In genomic region chr6:126569809-126570208, GRCm38 (mm10) we compare ENCODE assay signal across 14 mouse cellular contexts. TPM values are rescaled to one million over a fixed set of nuclear protein-coding genes. Genes with fewer than 3 reads are reported as not detected.
A peak's percentile ranks its signal among the peaks of the same experiment; 100 is the strongest.
DNase-seq lines count a peak whose midpoint lies in the region; ATAC-seq and TF ChIP-seq lines count a peak whose summit lies in the region.
"Had no signal": no experiment of that assay in that cellular context is flagged by ENCODE, and none has a peak within 500 bp of the region (broad histone marks: within the 10 kb centered on the region; RNA-seq: fewer than 3 reads in every experiment).

No protein-coding gene starts in this region.

- 6% methylated on average over 7 of the region's 7 CpGs for whole genome bisulfite sequencing in cerebellum, adult 2 months
- 60% methylated on average over 7 of the region's 7 CpGs for WGBS in intestine, postnatal 0 days

- H3K36me3 ChIP-seq in intestine, postnatal 0 days (ENCODE audit: control insufficient read depth, insufficient read depth) = no peaks in the 10 kb centered on the region
- H3K36me3 ChIP-seq: liver, embryonic 15.5 days had no signal

- no peaks in the 10 kb centered on the region for H3K27me3 ChIP-seq in cerebellum, adult 2 months (ENCODE audit: control insufficient read depth, insufficient read depth, low read length)
- H3K27me3 ChIP-seq in intestine, postnatal 0 days (replicated peaks; ENCODE audit: control insufficient read depth, insufficient read depth, low read length) = no peaks in the 10 kb centered on the region
- H3K27me3 ChIP-seq: liver, embryonic 15.5 days had no signal

- TF ChIP-seq POLR2A in cerebellum, adult 2 months (IDR thresholded peaks at IDR 0.05; ENCODE audit: borderline replicate concordance, insufficient read depth, low read length) = peak; percentile 30; the same call in 1 of the 2 replicates

- H3K4me3 ChIP-seq in cerebellum, adult 2 months (replicated peaks; ENCODE audit: insufficient read depth, low read depth, low read length) = peak overlapping the region; percentile 28
- no peak overlapping the region for H3K4me3 ChIP-seq in intestine, postnatal 0 days (ENCODE audit: low read depth, low read length)
- H3K4me3 ChIP-seq: liver, embryonic 15.5 days had no signal

- no peaks in the 10 kb centered on the region for H3K9me3 ChIP-seq in intestine, postnatal 0 days (ENCODE audit: control insufficient read depth)
- H3K9me3 ChIP-seq: liver, embryonic 15.5 days had no signal

- peaks cover 81% of the 10 kb centered on the region for H3K4me1 ChIP-seq in cerebellum, adult 2 months (ENCODE audit: control insufficient read depth, insufficient read depth, low read length)
- no peaks in the 10 kb centered on the region for H3K4me1 ChIP-seq in intestine, postnatal 0 days (replicated peaks; ENCODE audit: control insufficient read depth, insufficient read depth, low read length)
- H3K4me1 ChIP-seq: liver, embryonic 15.5 days had no signal

- TF ChIP-seq CTCF in cerebellum, adult 2 months (IDR thresholded peaks at IDR 0.05; ENCODE audit: borderline replicate concordance, insufficient read depth, low read depth, low read length) = no peak
- TF ChIP-seq CTCF in intestine, postnatal 0 days (IDR thresholded peaks at IDR 0.05; ENCODE audit: low read depth) = no peak

- no peak; the same call in 1 of the 2 replicates for ATAC-seq in intestine, postnatal 0 days
- ATAC-seq: activated CD4-positive, CD25-positive, alpha-beta regulatory T cell, adult 4 months; intestine, embryonic 16.5 days had no signal

- peak overlapping the region; percentile 89 for H3K27ac ChIP-seq in cerebellum, adult 2 months (ENCODE audit: insufficient read depth, low read length)
- no peak overlapping the region for H3K27ac ChIP-seq in intestine, postnatal 0 days (ENCODE audit: low read depth, low read length)
- H3K27ac ChIP-seq: liver, embryonic 15.5 days had no signal

- no peak overlapping the region for H3K4me2 ChIP-seq in intestine, postnatal 0 days (replicated peaks; ENCODE audit: low read depth)
- H3K4me2 ChIP-seq: liver, embryonic 15.5 days had no signal

- no peak overlapping the region for H3K9ac ChIP-seq in intestine, postnatal 0 days (ENCODE audit: low read depth, low read length)
- H3K9ac ChIP-seq: liver, embryonic 15.5 days had no signal

- DNase-seq in left cerebral cortex, adult 11 months (ENCODE audit: low spot score) = peak; percentile 73
- DNase-seq in left cerebral cortex, postnatal 4 days = no peak
- peak; percentile 78 to 92 for DNase-seq in cerebellum, adult 2 months
- DNase-seq in frontal cortex, postnatal 36 days (ENCODE audit: low spot score in 2 of 2) = peak; percentile 69 to 76
- DNase-seq in right cerebral cortex, postnatal 36 days (ENCODE audit: low spot score in 2 of 2) = peak; percentile 66 to 82
- no peak for DNase-seq in kidney, postnatal 10 days
- no peak for DNase-seq in embryo, embryonic 10.5 days (ENCODE audit: low spot score)
- DNase-seq: embryo, embryonic 11 days had no signal

- intact Hi-C loops in left cerebral cortex, postnatal 4 days (cut with DNase I) = loop anchor here (5.0 kb wide), 1 partner anchor 72 kb away; no protein-coding TSS in a partner anchor

RNA-seq across cellular contexts. Expression of gene Kcna5, which starts 34.6 kb away (rescaled TPM):
- 1 to 10 TPM; 1.3 to 1.9 TPM for total RNA-seq in left cerebral cortex, postnatal 4 days (2021)
- polyA plus RNA-seq in cerebellum, adult 2 months (2012; rRNA removed) = 0.80 and 1.0 TPM in 2 replicates
- polyA plus RNA-seq in intestine, postnatal 0 days (2015; fragmentation: Nextera tagmentation; extraction: Ambion mirVana) = 1.6 and 2.4 TPM in 2 replicates
- total RNA-seq: hematopoietic stem cell, adult 5-6 weeks; megakaryocyte, adult 5-6 weeks had no signal
- polyA plus RNA-seq: activated CD4-positive, CD25-positive, alpha-beta regulatory T cell, adult 4 months had no signal

Comparison
In these comparisons a context has a peak if more than half of its experiments do, and no peak if none do; other contexts are left out.
1. DNase-seq: peak in left cerebral cortex, adult 11 months (single experiment), cerebellum, adult 2 months (2 of 2), frontal cortex, postnatal 36 days (2 of 2) and right cerebral cortex, postnatal 36 days (2 of 2); none in left cerebral cortex, postnatal 4 days (single experiment), kidney, postnatal 10 days (single experiment) and embryo, embryonic 10.5 days (single experiment).